Mouse (Mus musculus) midbrain, embryonic 15.5 days (tissue): ENCODE results near the gene Aqp11. TPM values are rescaled to one million over a fixed set of nuclear protein-coding genes. Genes with fewer than 3 reads are reported as not detected.
A peak's percentile ranks its signal among the peaks of the same experiment; 100 is the strongest.

Source experiments
- ATAC-seq: fragments of 200-750 bp; cut with Nextera tagmentation; replicated peaks from 2 replicates; pipeline ENCODE4 v1.8.0; 2017; ENCODE audit warnings: moderate TSS enrichment
- H3K27ac ChIP-seq: fragments of 300-500 bp; sonication (generic); 2 replicates; pipeline ENCODE4 v1.5.1; 2015; ENCODE audit warnings: mild to moderate bottlenecking, inconsistent platforms
- H3K27me3 ChIP-seq: fragments of 300-500 bp; sonication (generic); replicated peaks from 2 replicates; pipeline ENCODE4 v1.6.1; 2015; ENCODE audit warnings: inconsistent platforms
- H3K36me3 ChIP-seq: fragments of 300-500 bp; sonication (generic); replicated peaks from 2 replicates; pipeline ENCODE4 v1.6.1; 2015; ENCODE audit warnings: inconsistent platforms
- H3K4me1 ChIP-seq: fragments of 300-500 bp; sonication (generic); 2 replicates; pipeline ENCODE4 v1.6.1; 2015; ENCODE audit warnings: inconsistent platforms
- H3K4me2 ChIP-seq: fragments of 300-500 bp; sonication (generic); 2 replicates; pipeline ENCODE4 v1.6.1; 2015; ENCODE audit warnings: inconsistent platforms, mild to moderate bottlenecking, moderate library complexity
- H3K4me3 ChIP-seq: fragments of 300-500 bp; sonication (generic); 2 replicates; pipeline ENCODE4 v1.5.1; 2015; ENCODE audit warnings: mild to moderate bottlenecking, inconsistent platforms
- H3K9ac ChIP-seq: fragments of 300-500 bp; sonication (generic); 2 replicates; pipeline ENCODE4 v1.6.1; 2015; ENCODE audit warnings: mild to moderate bottlenecking, inconsistent platforms
- H3K9me3 ChIP-seq: fragments of 300-500 bp; sonication (generic); 2 replicates; pipeline ENCODE4 v1.6.1; 2016; ENCODE audit warnings: inconsistent platforms
- WGBS: fragments of 180-500 bp; shearing (Covaris S2); methylation state at CpG from one replicate; pipeline ENCODE4 v1.1.7; 2015; ENCODE audit warnings: mixed read lengths; 5-methylcytosine and 5-hydroxymethylcytosine counted together
- polyA plus RNA-seq: library from polyadenylated mRNA; unstranded; fragments of >200 nt; fragmentation: Nextera tagmentation; extraction: Ambion mirVana; gene quantifications from 2 replicates; pipeline ENCODE4 v1.2.1, GENCODE M21; 2015

Aqp11 gene
- polyA plus RNA-seq, 1 experiment from 2014 or later, result 15.9 TPM

GRCm38 (mm10) chr7:97722278-97722918 is 15.7 kb downstream of the Aqp11 start:
- Histone ChIP-seq H3K27me3 (no peaks in the 10 kb centered on the region), H3K9ac (no peak overlapping the region), H3K4me3 (no peak overlapping the region), H3K4me1 (no peaks in the 10 kb centered on the region), H3K4me2 (no peak overlapping the region), H3K27ac (no peak overlapping the region), H3K36me3 (peaks cover 8% of the 10 kb centered on the region), H3K9me3 (no peaks in the 10 kb centered on the region)
- no peak for ATAC-seq
- 91% methylated on average over 7 of the region's 7 CpGs for WGBS

GRCm38 (mm10) chr7:97720109-97720508 is 18.0 kb downstream of the Aqp11 start:
- Histone ChIP-seq H3K9ac (no peak overlapping the region), H3K27me3 (no peaks in the 10 kb centered on the region), H3K9me3 (no peaks in the 10 kb centered on the region), H3K4me1 (no peaks in the 10 kb centered on the region), H3K4me3 (no peak overlapping the region), H3K36me3 (peaks cover 19% of the 10 kb centered on the region), H3K27ac (no peak overlapping the region), H3K4me2 (no peak overlapping the region)
- ATAC-seq, result no peak
- WGBS, result 79% methylated on average over 5 of the region's 5 CpGs

GRCm38 (mm10) chr7:97719078-97719477 is 19.0 kb downstream of the Aqp11 start:
- no peak overlapping the region for H3K9ac ChIP-seq
- H3K27ac ChIP-seq, result no peak overlapping the region
- H3K27me3 ChIP-seq, result no peaks in the 10 kb centered on the region
- no peaks in the 10 kb centered on the region for H3K4me1 ChIP-seq
- no peak overlapping the region for H3K4me3 ChIP-seq
- no peak overlapping the region for H3K4me2 ChIP-seq
- no peak for ATAC-seq
- 69% methylated on average over 5 of the region's 5 CpGs for WGBS
- peaks cover 30% of the 10 kb centered on the region for H3K36me3 ChIP-seq
- H3K9me3 ChIP-seq, result no peaks in the 10 kb centered on the region

- Histone ChIP-seq H3K9ac (no peak overlapping the region), H3K4me3 (no peak overlapping the region), H3K9me3 (no peaks in the 10 kb centered on the region), H3K4me1 (no peaks in the 10 kb centered on the region), H3K4me2 (no peak overlapping the region), H3K27me3 (no peaks in the 10 kb centered on the region), H3K27ac (no peak overlapping the region), H3K36me3 (peaks cover 41% of the 10 kb centered on the region)
- WGBS, result 96% methylated on average over 1 of the region's 1 CpGs
- ATAC-seq, result no peak
Measured at GRCm38 (mm10) chr7:97717326-97717725, 20.8 kb downstream of the Aqp11 start.

- H3K9ac ChIP-seq, result no peak overlapping the region
- H3K9me3 ChIP-seq, result no peaks in the 10 kb centered on the region
- H3K4me2 ChIP-seq, result no peak overlapping the region
- no peak overlapping the region for H3K4me3 ChIP-seq
- no peak for ATAC-seq
- H3K4me1 ChIP-seq, result no peaks in the 10 kb centered on the region
- H3K27me3 ChIP-seq, result no peaks in the 10 kb centered on the region
- 98% methylated on average over 5 of the region's 5 CpGs for WGBS
- peaks cover 41% of the 10 kb centered on the region for H3K36me3 ChIP-seq
- H3K27ac ChIP-seq, result no peak overlapping the region
Measured at GRCm38 (mm10) chr7:97714651-97715050, 23.4 kb downstream of the Aqp11 start.

GRCm38 (mm10) chr7:97709204-97709603 is 28.9 kb downstream of the Aqp11 start:
- no peaks in the 10 kb centered on the region for H3K9me3 ChIP-seq
- H3K4me1 ChIP-seq, result no peaks in the 10 kb centered on the region
- ATAC-seq, result no peak
- no peaks in the 10 kb centered on the region for H3K27me3 ChIP-seq
- 92% methylated on average over 3 of the region's 3 CpGs for WGBS
- no peak overlapping the region for H3K4me3 ChIP-seq
- H3K27ac ChIP-seq, result no peak overlapping the region
- no peak overlapping the region for H3K9ac ChIP-seq
- H3K36me3 ChIP-seq, result peaks cover 13% of the 10 kb centered on the region; the same call in 1 of the 2 replicates
- no peak overlapping the region for H3K4me2 ChIP-seq

GRCm38 (mm10) chr7:97707809-97708208 is 30.3 kb downstream of the Aqp11 start:
- ATAC-seq, result no peak
- H3K36me3 ChIP-seq, result peaks cover 4% of the 10 kb centered on the region; the same call in 1 of the 2 replicates
- H3K4me1 ChIP-seq, result no peaks in the 10 kb centered on the region
- no peak overlapping the region for H3K4me2 ChIP-seq
- 93% methylated on average over 5 of the region's 5 CpGs for WGBS
- no peaks in the 10 kb centered on the region for H3K27me3 ChIP-seq
- no peak overlapping the region for H3K27ac ChIP-seq
- no peaks in the 10 kb centered on the region for H3K9me3 ChIP-seq
- no peak overlapping the region for H3K4me3 ChIP-seq
- no peak overlapping the region for H3K9ac ChIP-seq

GRCm38 (mm10) chr7:97707123-97707522 is 31.0 kb downstream of the Aqp11 start:
- no peak overlapping the region for H3K4me2 ChIP-seq
- no peak overlapping the region for H3K9ac ChIP-seq
- H3K36me3 ChIP-seq, result no peaks in the 10 kb centered on the region
- no peak overlapping the region for H3K4me3 ChIP-seq
- no peaks in the 10 kb centered on the region for H3K27me3 ChIP-seq
- no peak for ATAC-seq
- H3K27ac ChIP-seq, result no peak overlapping the region
- H3K9me3 ChIP-seq, result no peaks in the 10 kb centered on the region
- H3K4me1 ChIP-seq, result no peaks in the 10 kb centered on the region
- 80% methylated on average over 4 of the region's 4 CpGs for WGBS

- Histone ChIP-seq H3K9ac (no peak overlapping the region), H3K36me3 (peaks cover 10% of the 10 kb centered on the region; the same call in 1 of the 2 replicates), H3K27me3 (no peaks in the 10 kb centered on the region), H3K27ac (no peak overlapping the region), H3K4me3 (no peak overlapping the region), H3K9me3 (no peaks in the 10 kb centered on the region), H3K4me2 (no peak overlapping the region), H3K4me1 (peaks cover 14% of the 10 kb centered on the region)
- WGBS, result 88% methylated on average over 6 of the region's 6 CpGs
- no peak for ATAC-seq
Measured at GRCm38 (mm10) chr7:97701106-97701505, 37.0 kb downstream of the Aqp11 start.

- no peaks in the 10 kb centered on the region for H3K27me3 ChIP-seq
- 93% methylated on average over 4 of the region's 4 CpGs for WGBS
- ATAC-seq, result no peak
Measured at GRCm38 (mm10) chr7:97700173-97700572, 37.9 kb downstream of the Aqp11 start.

GRCm38 (mm10) chr7:97696506-97697254 is 41.4 kb downstream of the Aqp11 start, which contains the start of gene Clns1a:
TSS of gene Clns1a (plus strand) at chr7:97696634.
- Histone ChIP-seq H3K27ac (peak within 1 kb of the TSS; percentile 82), H3K27me3 (no peaks in the 10 kb centered on the region), H3K4me3 (peak within 1 kb of the TSS; percentile 93), H3K9me3 (no peaks in the 10 kb centered on the region), H3K4me2 (peak within 1 kb of the TSS; percentile 79), H3K36me3 (peaks cover 10% of the 10 kb centered on the region; the same call in 1 of the 2 replicates), H3K9ac (peak within 1 kb of the TSS; percentile 79), H3K4me1 (peaks cover 24% of the 10 kb centered on the region)
- under 1% methylated on average over 63 of the region's 63 CpGs for WGBS
- peak; percentile 99 for ATAC-seq

More at GRCm38 (mm10) chr7:97700173-97700572, 37.9 kb downstream of the Aqp11 start:
- peaks cover 23% of the 10 kb centered on the region for H3K4me1 ChIP-seq
- no peak overlapping the region for H3K9ac ChIP-seq
- H3K4me3 ChIP-seq, result no peak overlapping the region
- H3K9me3 ChIP-seq, result no peaks in the 10 kb centered on the region
- peaks cover 10% of the 10 kb centered on the region; the same call in 1 of the 2 replicates for H3K36me3 ChIP-seq
- no peak overlapping the region for H3K4me2 ChIP-seq
- H3K27ac ChIP-seq, result no peak overlapping the region

GRCm38 (mm10) chr7:97696133-97696505 is 42.0 kb downstream of the Aqp11 start:
- H3K27me3 ChIP-seq, result no peaks in the 10 kb centered on the region
- H3K9ac ChIP-seq, result peak overlapping the region; percentile 47; the same call in 1 of the 2 replicates
- H3K9me3 ChIP-seq, result no peaks in the 10 kb centered on the region
- H3K36me3 ChIP-seq, result peaks cover 10% of the 10 kb centered on the region; the same call in 1 of the 2 replicates
- H3K4me2 ChIP-seq, result peak overlapping the region; percentile 79
- peaks cover 24% of the 10 kb centered on the region for H3K4me1 ChIP-seq
- ATAC-seq, result peak; percentile 83
- H3K27ac ChIP-seq, result peak overlapping the region; percentile 82
- 30% methylated on average over 19 of the region's 19 CpGs for WGBS
- H3K4me3 ChIP-seq, result peak overlapping the region; percentile 93
